Mouse (Mus musculus): ENCODE measurements around the gene Ccdc59.

GRCm38 (mm10) chr10:105842574-105842973 is 1.7 kb downstream of the Ccdc59 start:
- no peak for TF ChIP-seq CTCF (IDR thresholded peaks at IDR 0.05; ENCODE audit: borderline replicate concordance, control insufficient read depth, extremely low read depth, insufficient read depth, low read length, poor library complexity)
- no peak for TF ChIP-seq POLR2A (IDR thresholded peaks at IDR 0.05; ENCODE audit: control insufficient read depth, extremely low read depth, insufficient read depth, low read length, poor library complexity)

All from thymus, adult 2 months (tissue).